Mouse (Mus musculus): ENCODE data around the gene Mmp25. TPM values are rescaled to one million over a fixed set of nuclear protein-coding genes. Genes with fewer than 3 reads are reported as not detected.

The Mmp25 gene
- polyA plus RNA-seq, 1 experiment from 2014 or later = 0.79 TPM

GRCm38 (mm10) chr17:23675564-23676281 lies 30.6 kb upstream of the Mmp25 start:
- H3K9me3 ChIP-seq = no peaks in the 10 kb centered on the region
- H3K27me3 ChIP-seq (replicated peaks) = peaks cover 21% of the 10 kb centered on the region
- 17% methylated on average over 15 of the region's 15 CpGs for WGBS
- H3K4me2 ChIP-seq (replicated peaks) = peak overlapping the region; percentile 96
- H3K4me1 ChIP-seq (replicated peaks) = peaks cover 38% of the 10 kb centered on the region
- no peak for ATAC-seq
- H3K4me3 ChIP-seq (replicated peaks) = peak overlapping the region; percentile 54
- peak overlapping the region; percentile 60 for H3K9ac ChIP-seq
- peak overlapping the region; percentile 66 for H3K27ac ChIP-seq
- H3K36me3 ChIP-seq = no peaks in the 10 kb centered on the region

- Histone ChIP-seq H3K4me3 (replicated peaks) (no peak overlapping the region), H3K27ac (no peak overlapping the region), H3K4me2 (replicated peaks) (peak overlapping the region; percentile 96), H3K36me3 (peaks cover 4% of the 10 kb centered on the region; the same call in 1 of the 2 replicates), H3K27me3 (replicated peaks) (peaks cover 15% of the 10 kb centered on the region), H3K9ac (no peak overlapping the region), H3K4me1 (replicated peaks) (peaks cover 38% of the 10 kb centered on the region), H3K9me3 (no peaks in the 10 kb centered on the region)
- WGBS = 28% methylated on average over 5 of the region's 5 CpGs
- ATAC-seq = no peak
These were observed 30.1 kb upstream of the Mmp25 start for GRCm38 (mm10) chr17:23675127-23675526.

- peaks cover 8% of the 10 kb centered on the region; the same call in 1 of the 2 replicates for H3K36me3 ChIP-seq
- peaks cover 9% of the 10 kb centered on the region for H3K27me3 ChIP-seq (replicated peaks)
- peak overlapping the region; percentile 68 for H3K9ac ChIP-seq
- H3K4me3 ChIP-seq (replicated peaks) = peak overlapping the region; percentile 66
- 39% methylated on average over 9 of the region's 9 CpGs for WGBS
- peak overlapping the region; percentile 51 for H3K27ac ChIP-seq
- no peak for ATAC-seq
- H3K4me1 ChIP-seq (replicated peaks) = peaks cover 35% of the 10 kb centered on the region
- H3K4me2 ChIP-seq (replicated peaks) = peak overlapping the region; percentile 96
- no peaks in the 10 kb centered on the region for H3K9me3 ChIP-seq
These were observed 29.3 kb upstream of the Mmp25 start for GRCm38 (mm10) chr17:23674271-23674952.

- under 1% methylated on average over 45 of the region's 45 CpGs for WGBS
- peak within 1 kb of the TSS; percentile 96 for H3K4me2 ChIP-seq (replicated peaks)
These were observed 28.5 kb upstream of the Mmp25 start, which contains the start of the genes Hcfc1r1 and Thoc6 for GRCm38 (mm10) chr17:23673424-23674073. Hcfc1r1 (plus strand) TSS chr17:23673596. Thoc6 (minus strand) TSS chr17:23673882.

GRCm38 (mm10) chr17:23672761-23673160 lies 27.7 kb upstream of the Mmp25 start:
- 53% methylated on average over 3 of the region's 3 CpGs for WGBS
- Histone ChIP-seq H3K9me3 (no peaks in the 10 kb centered on the region), H3K36me3 (peaks cover 21% of the 10 kb centered on the region; the same call in 1 of the 2 replicates), H3K27ac (no peak overlapping the region), H3K27me3 (replicated peaks) (no peaks in the 10 kb centered on the region), H3K4me3 (replicated peaks) (peak overlapping the region; percentile 66), H3K4me2 (replicated peaks) (peak overlapping the region; percentile 96), H3K4me1 (replicated peaks) (peaks cover 31% of the 10 kb centered on the region), H3K9ac (no peak overlapping the region)
- ATAC-seq = no peak

More at GRCm38 (mm10) chr17:23673424-23674073, 28.5 kb upstream of the Mmp25 start, which contains the start of the genes Hcfc1r1 and Thoc6:
- no peaks in the 10 kb centered on the region for H3K9me3 ChIP-seq
- peaks cover 15% of the 10 kb centered on the region; the same call in 1 of the 2 replicates for H3K36me3 ChIP-seq
- peak within 1 kb of the TSS; percentile 68 for H3K9ac ChIP-seq
- H3K4me3 ChIP-seq (replicated peaks) = peak within 1 kb of the TSS; percentile 66
- peaks cover under 1% of the 10 kb centered on the region; the same call in 1 of the 2 replicates for H3K27me3 ChIP-seq (replicated peaks)
- H3K27ac ChIP-seq = peak within 1 kb of the TSS; percentile 78
- peak; percentile 95 for ATAC-seq
- H3K4me1 ChIP-seq (replicated peaks) = peaks cover 31% of the 10 kb centered on the region

- Histone ChIP-seq H3K9me3 (no peaks in the 10 kb centered on the region), H3K9ac (no peak overlapping the region), H3K4me2 (replicated peaks) (no peak overlapping the region), H3K4me3 (replicated peaks) (no peak overlapping the region), H3K27me3 (replicated peaks) (no peaks in the 10 kb centered on the region), H3K4me1 (replicated peaks) (peaks cover 28% of the 10 kb centered on the region), H3K36me3 (peaks cover 28% of the 10 kb centered on the region), H3K27ac (no peak overlapping the region)
- 90% methylated on average over 3 of the region's 3 CpGs for whole genome bisulfite sequencing
- ATAC-seq = no peak
These were observed 26.4 kb upstream of the Mmp25 start for GRCm38 (mm10) chr17:23671519-23671918.

GRCm38 (mm10) chr17:23670516-23671074 lies 25.5 kb upstream of the Mmp25 start:
- H3K27me3 ChIP-seq (replicated peaks) = no peaks in the 10 kb centered on the region
- WGBS = 90% methylated on average over 7 of the region's 7 CpGs
- H3K9ac ChIP-seq = no peak overlapping the region
- H3K4me1 ChIP-seq (replicated peaks) = peaks cover 19% of the 10 kb centered on the region
- no peak overlapping the region for H3K4me3 ChIP-seq (replicated peaks)
- ATAC-seq = no peak
- no peak overlapping the region for H3K4me2 ChIP-seq (replicated peaks)
- H3K27ac ChIP-seq = no peak overlapping the region
- H3K9me3 ChIP-seq = no peaks in the 10 kb centered on the region
- peaks cover 28% of the 10 kb centered on the region for H3K36me3 ChIP-seq

- H3K4me1 ChIP-seq (replicated peaks) = peaks cover 7% of the 10 kb centered on the region; the same call in 1 of the 2 replicates
- peaks cover 13% of the 10 kb centered on the region for H3K27me3 ChIP-seq (replicated peaks)
- WGBS = 74% methylated on average over 14 of the region's 14 CpGs
- no peak for ATAC-seq
- H3K9ac ChIP-seq = no peak overlapping the region
- no peak overlapping the region for H3K4me2 ChIP-seq (replicated peaks)
- peaks cover 28% of the 10 kb centered on the region for H3K36me3 ChIP-seq
- no peaks in the 10 kb centered on the region for H3K9me3 ChIP-seq
- H3K27ac ChIP-seq = no peak overlapping the region
- H3K4me3 ChIP-seq (replicated peaks) = no peak overlapping the region
These were observed 20.4 kb upstream of the Mmp25 start for GRCm38 (mm10) chr17:23665511-23665910.

- H3K4me3 ChIP-seq (replicated peaks) = no peak overlapping the region
- no peak overlapping the region for H3K9ac ChIP-seq
- H3K27me3 ChIP-seq (replicated peaks) = peaks cover 18% of the 10 kb centered on the region
- WGBS = 13% methylated on average over 5 of the region's 5 CpGs
- H3K36me3 ChIP-seq = peaks cover 20% of the 10 kb centered on the region
- H3K4me2 ChIP-seq (replicated peaks) = no peak overlapping the region
- ATAC-seq = peak; percentile 64
- peaks cover 7% of the 10 kb centered on the region; the same call in 1 of the 2 replicates for H3K4me1 ChIP-seq (replicated peaks)
- H3K9me3 ChIP-seq = no peaks in the 10 kb centered on the region
- H3K27ac ChIP-seq = no peak overlapping the region
These were observed 19.5 kb upstream of the Mmp25 start for GRCm38 (mm10) chr17:23664556-23665021.

- Histone ChIP-seq H3K36me3 (no peaks in the 10 kb centered on the region; the same call in 1 of the 2 replicates), H3K9me3 (no peaks in the 10 kb centered on the region), H3K4me2 (replicated peaks) (peak overlapping the region; percentile 73), H3K9ac (no peak overlapping the region), H3K27ac (no peak overlapping the region), H3K4me3 (replicated peaks) (0 out of 2 replicates have a peak overlapping the region, but pooled peaks have one; percentile 43), H3K27me3 (replicated peaks) (peaks cover 22% of the 10 kb centered on the region), H3K4me1 (replicated peaks) (peaks cover 7% of the 10 kb centered on the region; the same call in 1 of the 2 replicates)
- no peak for ATAC-seq
- WGBS = 2% methylated on average over 9 of the region's 9 CpGs
These were observed 16.4 kb upstream of the Mmp25 start for GRCm38 (mm10) chr17:23661526-23661925.

- peak overlapping the region; percentile 73 for H3K4me2 ChIP-seq (replicated peaks)
- peak; percentile 61 for ATAC-seq
These were observed 15.8 kb upstream of the Mmp25 start for GRCm38 (mm10) chr17:23660876-23661200.

More at GRCm38 (mm10) chr17:23660876-23661200, 15.8 kb upstream of the Mmp25 start:
- Histone ChIP-seq H3K27me3 (replicated peaks) (peaks cover 22% of the 10 kb centered on the region), H3K36me3 (no peaks in the 10 kb centered on the region), H3K27ac (no peak overlapping the region), H3K9me3 (no peaks in the 10 kb centered on the region), H3K4me1 (replicated peaks) (peaks cover 7% of the 10 kb centered on the region; the same call in 1 of the 2 replicates), H3K9ac (peak overlapping the region; percentile 20; the same call in 1 of the 2 replicates), H3K4me3 (replicated peaks) (peak overlapping the region; percentile 43)
- 1% methylated on average over 14 of the region's 14 CpGs for WGBS

Measured in intestine, embryonic 15.5 days (tissue).